Mouse (Mus musculus): Measurements from ENCODE around the gene Ypel3. TPM values are rescaled to one million over a fixed set of nuclear protein-coding genes. Genes with fewer than 3 reads are reported as not detected.
A peak's percentile ranks its signal among the peaks of the same experiment; 100 is the strongest.

The Ypel3 gene
- total and polyA plus RNA-seq, 3 experiments = 33.9 to 44.0 (median 38.9) TPM

DNA sequence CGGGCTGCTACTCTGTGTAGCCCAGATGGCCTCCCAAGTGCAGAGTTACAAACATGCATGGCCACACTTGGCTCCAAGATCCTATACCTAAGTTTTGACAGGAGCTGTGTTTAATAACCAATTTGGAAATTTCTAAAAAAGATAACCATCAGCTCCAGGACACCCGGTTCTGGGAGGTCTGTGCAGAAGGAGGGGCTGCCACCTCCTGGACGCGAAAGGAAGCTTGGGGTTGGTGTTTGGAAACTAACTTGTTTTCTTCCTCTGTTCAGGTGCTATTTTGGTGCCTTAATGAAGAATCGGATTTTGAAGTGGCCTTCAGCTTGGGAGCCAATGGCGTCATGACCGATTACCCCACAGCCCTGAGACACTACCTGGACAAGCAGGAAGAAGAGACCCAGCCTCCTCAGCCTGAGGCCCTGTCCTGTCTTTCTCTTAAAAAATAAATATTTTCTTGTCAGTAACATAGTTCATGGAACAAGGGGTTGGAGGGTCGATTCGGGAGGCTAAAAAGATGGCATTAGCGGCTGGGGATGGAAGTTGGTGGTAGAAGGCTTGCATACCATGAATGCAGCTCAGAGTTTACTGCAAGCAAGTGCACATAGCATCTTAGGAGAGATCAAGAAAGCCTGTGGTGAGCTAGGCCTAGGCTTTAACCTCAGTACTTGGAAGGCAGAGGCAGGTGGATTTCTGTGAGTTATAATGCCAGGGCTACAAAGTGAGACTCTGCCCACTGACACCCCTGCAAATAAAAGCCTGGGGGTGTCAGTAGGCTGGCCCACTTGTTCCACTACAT, 1.4 kb upstream of the Ypel3 start:
- H3K4me3 ChIP-seq (replicated peaks in 1 of 3; ENCODE audit: low read depth in 2 of 3, low read length in 2 of 3, poor library complexity in 1 of 3) = no peak overlapping the region
- no peak overlapping the region for H3K9ac ChIP-seq (ENCODE audit: insufficient read depth, low read depth)

GRCm38 (mm10) chr7:126775978-126776234, 849 bp upstream of the Ypel3 start:
- no peak for DNase-seq (ENCODE audit: extremely low read depth)
- dilution Hi-C loops (cut with MboI; ENCODE audit: extremely low pct_ligation_motif_present, extremely low pct_unique_long_range_greater_than_20kb, low sequenced_read_pairs) (no loop called here), in situ Hi-C loops (cut with MboI; ENCODE audit: low pct_ligation_motif_present, low pct_unique_long_range_greater_than_20kb, low sequenced_read_pairs) (no loop called here)
- Histone ChIP-seq H3K4me3 (replicated peaks in 1 of 3; ENCODE audit: low read depth in 2 of 3, low read length in 2 of 3, poor library complexity in 1 of 3) (peak overlapping the region in 1 of 3 experiments; percentile 70), H3K4me2 (ENCODE audit: insufficient read depth, low read depth, poor library complexity, severe bottlenecking) (peak overlapping the region; percentile 84; the same call in 1 of the 2 replicates), H3K9ac (ENCODE audit: insufficient read depth, low read depth) (peak overlapping the region; percentile 55), H3K27me3 (replicated peaks) (no peaks in the 10 kb centered on the region), H3K79me2 (replicated peaks; ENCODE audit: control insufficient read depth, extremely low read depth, insufficient read depth, poor library complexity, severe bottlenecking) (0 out of 2 replicates have a peak, but pooled peaks cover 2% of the 10 kb centered on the region), H3K4me1 (ENCODE audit: control insufficient read depth in 1 of 2, insufficient read depth in 2 of 2) (peaks cover 14 to 61% of the 10 kb centered on the region in 2 experiments; a peak in 3 of 4 replicates), H3K36me3 (replicated peaks in 1 of 2; ENCODE audit: control insufficient read depth in 1 of 2, insufficient read depth in 1 of 2, low read length in 1 of 2) (peaks cover 26 to 53% of the 10 kb centered on the region in 2 experiments), H3K9me3 (replicated peaks; ENCODE audit: low read length) (no peaks in the 10 kb centered on the region), H3K27ac (ENCODE audit: insufficient read depth, low read depth) (no peak overlapping the region)
- TF ChIP-seq PAX5 (IDR thresholded peaks at IDR 0.05; ENCODE audit: low read length) (no peak), JUN (IDR thresholded peaks at IDR 0.05; ENCODE audit: insufficient read depth, low read depth, low read length) (no peak), HCFC1 (IDR thresholded peaks at IDR 0.05; ENCODE audit: low read depth, low read length) (no peak), SIN3A (IDR thresholded peaks at IDR 0.05; ENCODE audit: low read length) (no peak), ZMIZ1 (IDR thresholded peaks at IDR 0.05; ENCODE audit: low read depth, low read length) (no peak), CHD1 (IDR thresholded peaks at IDR 0.05; ENCODE audit: low read depth, low read length) (no peak), CHD2 (IDR thresholded peaks at IDR 0.05; ENCODE audit: low read length) (no peak), UBTF (IDR thresholded peaks at IDR 0.05; ENCODE audit: low read depth, low read length) (no peak)

More for the DNA sequence above, 1.4 kb upstream of the Ypel3 start:
- H3K36me3 ChIP-seq (replicated peaks in 1 of 2; ENCODE audit: control insufficient read depth in 1 of 2, insufficient read depth in 1 of 2, low read length in 1 of 2) = peaks cover 25 to 53% of the 10 kb centered on the region in 2 experiments
- DNase-seq (ENCODE audit: extremely low read depth) = no peak
- H3K79me2 ChIP-seq (replicated peaks; ENCODE audit: control insufficient read depth, extremely low read depth, insufficient read depth, poor library complexity, severe bottlenecking) = 0 out of 2 replicates have a peak, but pooled peaks cover 2% of the 10 kb centered on the region
- peak overlapping the region; percentile 84; the same call in 1 of the 2 replicates for H3K4me2 ChIP-seq (ENCODE audit: insufficient read depth, low read depth, poor library complexity, severe bottlenecking)
- in situ Hi-C loops (cut with MboI; ENCODE audit: low pct_ligation_motif_present, low pct_unique_long_range_greater_than_20kb, low sequenced_read_pairs) = no loop called here
- no peak overlapping the region for H3K27ac ChIP-seq (ENCODE audit: insufficient read depth, low read depth)
- H3K4me1 ChIP-seq (ENCODE audit: control insufficient read depth in 1 of 2, insufficient read depth in 2 of 2) = peaks cover 14 to 61% of the 10 kb centered on the region in 2 experiments; a peak in 3 of 4 replicates
- no peaks in the 10 kb centered on the region for H3K9me3 ChIP-seq (replicated peaks; ENCODE audit: low read length)
- TF ChIP-seq BHLHE40 (IDR thresholded peaks at IDR 0.05; ENCODE audit: low read depth, low read length) (no peak), NELFE (IDR thresholded peaks at IDR 0.05; ENCODE audit: low read depth, low read length) (no peak), ZMIZ1 (IDR thresholded peaks at IDR 0.05; ENCODE audit: low read depth, low read length) (no peak), CTCF (conservative IDR thresholded peaks at IDR 0.05 in 1 of 2, IDR thresholded peaks at IDR 0.05 in 1 of 2; ENCODE audit: low read depth in 2 of 2, low read length in 2 of 2) (peak in 1 of 2 experiments; percentile 55; a peak in 2 of 4 replicates), RAD21 (IDR thresholded peaks at IDR 0.05; ENCODE audit: low read depth, low read length) (peak; percentile 48), SMC3 (IDR thresholded peaks at IDR 0.05; ENCODE audit: low read depth, low read length) (peak; percentile 39)
- dilution Hi-C loops (cut with MboI; ENCODE audit: extremely low pct_ligation_motif_present, extremely low pct_unique_long_range_greater_than_20kb, low sequenced_read_pairs) = no loop called here
- no peaks in the 10 kb centered on the region for H3K27me3 ChIP-seq (replicated peaks)

Data from CH12.LX (cell line).